Mouse (Mus musculus) Muller cell, postnatal 12 days (primary cell): ENCODE results near the gene Taar7f.
"Not testable (repeated sequence)": the region's sequence is repeated elsewhere in the genome, so short reads cannot be mapped to it uniquely, and the experiment has no call there.

Source experiments
- DNase-seq: peaks from one replicate; pipeline ENCODE4 v3.0.0-alpha.2; 2015; ENCODE audit errors: inconsistent ontology term

Gene Taar7f

DNA sequence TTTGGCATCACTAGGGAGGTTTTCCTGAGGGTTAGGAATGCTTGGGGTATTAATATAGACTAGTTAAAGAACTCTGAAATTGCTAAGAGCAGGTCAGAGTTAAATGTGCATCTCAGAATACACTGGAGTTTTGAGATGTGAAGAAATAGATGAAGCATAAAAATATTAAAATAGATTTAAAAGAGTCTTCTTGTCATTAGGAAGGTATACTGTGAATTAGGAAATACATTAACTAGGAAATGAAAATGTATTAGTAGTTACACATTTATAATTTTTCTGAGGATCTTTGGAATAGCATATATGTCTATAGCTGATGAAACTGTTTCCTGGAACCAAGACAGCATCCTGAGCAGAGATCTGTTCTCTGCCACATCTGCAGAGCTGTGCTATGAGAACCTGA is at the start of gene Taar7f:
Taar7f (plus strand) TSS at position 301 of the 400 bp plus-strand sequence.
- no peak for DNase-seq

DNA sequence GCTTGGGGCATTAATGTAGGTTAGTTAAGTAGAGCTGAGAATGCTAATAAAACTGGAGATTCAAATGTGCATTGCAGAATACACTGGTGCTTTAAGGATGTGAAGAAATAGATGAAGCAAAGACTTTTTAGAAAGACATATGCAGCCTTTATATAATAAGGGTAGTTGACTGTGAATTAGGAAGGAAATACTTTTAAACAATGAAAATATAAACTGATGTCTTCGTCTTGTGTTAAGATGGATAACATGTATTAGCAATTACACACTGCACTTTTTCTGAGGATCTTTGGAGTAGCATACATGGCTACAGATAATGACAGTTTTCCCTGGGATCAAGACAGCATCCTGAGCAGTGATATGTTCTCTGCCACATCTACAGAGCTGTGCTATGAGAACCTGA is 49.7 kb upstream of the Taar7f start, which contains the start of gene Taar7b:
Taar7b (plus strand) TSS at position 301 of the 400 bp plus-strand sequence.
- no peak for DNase-seq

DNA sequence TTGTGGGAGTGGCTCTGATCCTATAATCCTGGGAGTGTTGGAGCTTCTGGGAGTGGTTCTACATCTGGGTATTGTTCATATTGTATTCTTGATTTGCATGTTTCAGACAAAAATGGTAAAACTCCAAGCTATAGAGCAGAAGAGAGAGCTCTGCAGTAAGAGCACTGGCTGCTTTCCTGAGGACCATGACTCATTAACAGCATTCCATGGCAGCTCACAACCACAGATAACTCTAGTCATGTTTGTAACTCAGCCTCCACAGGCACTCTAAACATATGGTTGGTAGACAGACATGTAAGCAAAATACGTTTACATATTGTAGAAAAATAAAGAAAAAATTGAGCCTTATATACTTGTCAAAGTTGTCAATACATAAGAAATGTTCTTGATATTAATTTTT is 42.9 kb upstream of the Taar7f start:
- DNase-seq, result peak; percentile 17

GRCm38 (mm10) chr10:24007034-24007433 is 42.3 kb upstream of the Taar7f start:
- DNase-seq, result no peak

DNA sequence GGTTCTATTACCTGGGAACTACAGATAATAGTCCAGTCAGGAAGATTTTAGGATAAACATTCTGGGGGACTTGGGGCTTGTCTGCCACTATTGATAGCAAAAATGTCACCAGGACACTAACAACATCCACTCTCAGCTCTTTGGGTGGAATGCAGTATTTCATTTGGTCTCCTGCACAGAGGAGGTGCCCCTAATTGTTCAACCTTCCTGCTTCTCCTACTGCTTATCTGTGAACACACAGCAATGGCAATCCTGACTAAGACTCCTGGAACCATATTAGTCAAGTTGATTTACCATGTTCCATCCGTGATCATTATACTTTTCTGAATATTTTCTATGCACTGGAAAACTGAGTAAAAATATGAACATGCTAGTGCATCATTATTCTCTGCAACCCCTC is 41.2 kb upstream of the Taar7f start:
- DNase-seq, result no peak

- no peak for DNase-seq
Measured at GRCm38 (mm10) chr10:24026922-24027321, 22.4 kb upstream of the Taar7f start, which contains the start of gene Taar7d. Gene Taar7d, plus strand, starts transcription at chr10:24027222.

GRCm38 (mm10) chr10:24031347-24031746 is 18.0 kb upstream of the Taar7f start:
- no peak for DNase-seq

GRCm38 (mm10) chr10:24037314-24037713 is 12.0 kb upstream of the Taar7f start, which contains the start of gene Taar7e:
Gene Taar7e, plus strand, starts transcription at chr10:24037614.
- DNase-seq, result no peak

- DNase-seq, result no peak
Measured at GRCm38 (mm10) chr10:24040120-24040869, 9.0 kb upstream of the Taar7f start.

DNA sequence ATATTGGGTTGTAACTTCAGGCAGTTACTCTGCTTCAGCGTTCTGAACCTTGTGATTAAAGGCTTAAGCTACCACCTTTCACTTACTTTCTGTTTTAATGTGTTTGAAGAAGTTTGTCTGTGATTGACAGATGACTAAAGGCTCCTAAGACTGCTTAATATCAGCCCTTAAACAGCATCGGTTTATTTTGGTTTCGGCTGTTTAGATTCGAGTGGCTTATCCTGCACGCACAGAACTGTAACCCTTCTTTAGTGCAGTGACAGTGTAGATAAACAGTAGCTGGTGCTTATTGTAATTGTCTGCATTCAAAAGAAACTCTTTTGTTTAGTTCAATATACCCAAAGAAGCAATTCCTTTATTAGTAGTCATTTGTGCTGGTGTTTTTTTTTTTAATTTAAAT is 2.7 kb downstream of the Taar7f start:
- no peak for DNase-seq

GRCm38 (mm10) chr10:24058986-24059385 is 9.7 kb downstream of the Taar7f start:
- DNase-seq, result no peak

GRCm38 (mm10) chr10:24074751-24075150 is 25.4 kb downstream of the Taar7f start:
- not testable (repeated sequence) for DNase-seq

- not testable (repeated sequence) for DNase-seq
Measured at GRCm38 (mm10) chr10:24076200-24076599, 26.9 kb downstream of the Taar7f start, which contains the start of gene Taar8a. Gene Taar8a, plus strand, starts transcription at chr10:24076500.

DNA sequence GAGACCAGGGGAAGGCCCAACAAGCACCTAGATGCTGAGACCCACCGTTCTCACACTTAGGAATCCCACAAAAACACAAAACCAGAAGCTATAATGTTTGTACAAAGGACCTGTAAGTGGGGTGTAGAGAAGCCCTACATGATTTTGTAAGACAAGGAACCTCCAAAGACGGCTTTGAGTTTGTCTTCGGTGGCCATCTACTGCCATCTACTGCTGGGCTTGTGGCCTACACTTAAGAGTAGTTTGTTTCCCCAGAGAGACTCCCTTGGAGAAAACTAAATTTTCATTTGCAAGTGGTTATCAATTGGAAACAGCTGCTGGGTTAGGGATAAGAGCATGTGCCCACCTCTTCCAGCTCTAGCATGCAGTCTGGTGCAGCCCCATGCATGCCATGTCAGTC is 30.9 kb downstream of the Taar7f start:
- DNase-seq, result peak; percentile 12

DNA sequence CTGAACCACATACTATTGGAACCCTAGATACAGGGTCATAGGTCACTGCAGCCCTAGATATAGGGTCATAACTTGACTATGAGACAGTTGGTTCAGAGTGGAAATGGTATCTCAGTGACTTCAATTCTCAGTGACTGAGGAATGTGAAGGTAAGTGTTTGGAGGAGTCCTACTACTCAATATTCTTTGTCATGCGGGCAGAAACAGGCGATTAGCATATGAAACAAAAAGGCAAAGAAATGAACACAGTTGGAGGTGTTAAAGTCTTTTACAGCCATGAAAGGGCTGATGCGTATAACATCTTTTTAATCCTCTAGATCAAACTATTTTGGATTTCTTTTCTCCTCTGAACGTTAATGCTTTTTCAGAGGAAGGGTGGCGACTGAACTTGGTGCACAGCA is 36.6 kb downstream of the Taar7f start:
- DNase-seq, result no peak

DNA sequence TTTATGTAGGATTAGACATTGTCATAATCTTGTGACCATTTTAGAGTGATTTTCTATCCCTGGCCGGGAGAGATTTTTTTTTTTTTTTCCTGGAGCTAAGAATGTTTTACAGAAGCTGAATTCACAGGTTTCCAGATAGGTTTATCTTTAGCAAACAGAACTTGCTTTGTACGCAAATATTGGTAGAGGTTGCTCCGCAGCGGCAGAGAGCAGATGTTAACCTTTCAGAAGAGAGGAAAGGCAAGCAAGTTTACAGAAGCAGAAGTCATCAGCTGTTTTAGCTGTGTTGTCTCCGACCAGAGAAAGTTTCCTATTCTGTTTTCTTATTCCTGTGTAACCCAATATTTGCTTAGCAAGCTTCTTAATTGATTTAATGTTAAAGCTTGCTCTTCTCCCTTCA is 37.2 kb downstream of the Taar7f start:
- no peak for DNase-seq

DNA sequence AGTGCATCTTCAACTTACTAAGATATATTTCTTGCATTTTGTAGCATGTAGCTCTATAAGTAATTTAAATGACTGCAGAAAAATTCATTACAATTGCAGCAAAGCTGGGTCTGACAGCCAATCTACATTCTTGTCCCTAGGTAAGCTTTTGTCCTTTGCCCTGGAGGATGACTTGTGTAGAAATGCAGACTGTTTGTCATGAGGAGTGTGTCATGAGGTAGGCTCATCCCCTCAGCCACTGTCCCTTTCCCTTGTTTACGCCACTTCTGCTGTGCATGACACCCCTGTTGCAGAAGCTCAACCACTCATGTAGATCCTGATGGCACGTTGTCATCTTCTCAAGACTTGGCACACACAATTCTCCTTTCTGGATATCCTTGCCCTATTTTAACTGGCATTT is 37.9 kb downstream of the Taar7f start:
- no peak for DNase-seq

GRCm38 (mm10) chr10:24092194-24092593 is 42.9 kb downstream of the Taar7f start, which contains the start of gene Taar8b:
Gene Taar8b, minus strand, starts transcription at chr10:24092294.
- DNase-seq, result no peak

GRCm38 (mm10) chr10:24097010-24097409 is 47.7 kb downstream of the Taar7f start:
- not testable (repeated sequence) for DNase-seq
